Mouse (Mus musculus) lung, postnatal 25 days (tissue): ENCODE measurements around the gene Dyrk1a.

Experiments used
- DNase-seq: peaks from one replicate; pipeline ENCODE4 v3.0.0; 2022; ENCODE audit warnings: low spot score

Gene Dyrk1a

GRCm38 (mm10) chr16:94590977-94591376 lies 21.2 kb downstream of the Dyrk1a start:
- DNase-seq, result no peak

- DNase-seq, result no peak
Observed at GRCm38 (mm10) chr16:94591536-94591935, 21.7 kb downstream of the Dyrk1a start.

GRCm38 (mm10) chr16:94596633-94597032 lies 26.8 kb downstream of the Dyrk1a start:
- DNase-seq, result no peak

- DNase-seq, result no peak
Observed at GRCm38 (mm10) chr16:94597640-94598039, 27.8 kb downstream of the Dyrk1a start.

DNA sequence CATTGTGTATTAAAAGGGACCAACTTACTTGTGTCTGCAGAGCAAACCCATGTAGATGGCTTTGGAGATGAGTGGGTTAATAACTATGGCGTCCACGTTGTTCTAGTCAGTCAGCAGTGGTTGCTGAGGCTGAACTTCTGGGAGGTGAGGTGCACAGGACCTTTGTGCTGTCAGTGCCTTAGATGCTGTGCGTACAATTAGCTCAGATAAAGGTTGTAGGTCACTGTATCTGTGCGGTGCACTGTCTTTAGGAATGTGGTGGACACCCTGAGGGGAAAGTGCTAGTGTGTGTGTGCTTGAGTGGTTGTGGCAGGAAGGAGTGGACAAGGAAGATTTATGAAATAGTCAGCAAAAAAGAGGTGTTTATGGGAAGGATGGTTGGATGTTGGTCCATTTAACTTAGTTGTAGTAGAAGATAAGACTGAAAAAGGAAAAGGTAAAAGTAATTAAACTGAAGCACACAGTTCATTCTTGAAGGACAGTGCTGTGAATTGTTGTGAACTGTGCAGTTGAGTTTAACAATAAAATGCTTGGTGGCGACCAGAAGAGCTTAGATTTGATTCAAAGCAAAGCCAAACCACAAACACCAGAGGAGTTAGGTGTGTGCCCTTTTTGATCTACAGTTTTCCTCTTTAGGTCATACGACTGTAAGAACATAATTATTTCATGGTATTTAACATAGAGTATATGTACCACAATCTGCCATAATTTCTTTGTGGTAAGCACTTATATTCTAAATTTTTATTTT lies 30.3 kb downstream of the Dyrk1a start:
- DNase-seq, result no peak

- no peak for DNase-seq
Observed at GRCm38 (mm10) chr16:94601089-94601488, 31.3 kb downstream of the Dyrk1a start.

- DNase-seq, result peak; percentile 75
Observed at GRCm38 (mm10) chr16:94601540-94601953, 31.7 kb downstream of the Dyrk1a start.

GRCm38 (mm10) chr16:94602188-94602587 lies 32.4 kb downstream of the Dyrk1a start:
- DNase-seq, result no peak

GRCm38 (mm10) chr16:94602730-94603129 lies 32.9 kb downstream of the Dyrk1a start:
- DNase-seq, result no peak

DNA sequence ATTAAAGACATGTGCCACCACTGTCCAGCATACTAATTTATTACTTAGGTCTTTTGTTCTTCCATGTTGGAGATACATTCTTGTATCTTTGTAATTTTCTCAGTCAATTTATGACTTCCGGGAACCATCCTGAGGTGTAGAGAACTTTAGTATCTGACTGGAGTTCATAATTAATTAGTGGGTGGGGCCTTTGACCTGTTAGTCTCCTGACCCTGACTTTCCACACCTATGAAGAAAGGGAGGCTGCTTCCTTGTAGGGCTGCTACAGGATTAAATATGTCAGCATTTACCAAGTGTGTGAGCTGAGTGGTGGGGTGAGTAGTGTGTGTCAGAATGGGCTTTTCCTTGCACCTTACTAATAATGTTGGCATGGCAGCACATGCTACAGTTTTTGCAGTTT lies 36.4 kb downstream of the Dyrk1a start:
- no peak for DNase-seq

DNA sequence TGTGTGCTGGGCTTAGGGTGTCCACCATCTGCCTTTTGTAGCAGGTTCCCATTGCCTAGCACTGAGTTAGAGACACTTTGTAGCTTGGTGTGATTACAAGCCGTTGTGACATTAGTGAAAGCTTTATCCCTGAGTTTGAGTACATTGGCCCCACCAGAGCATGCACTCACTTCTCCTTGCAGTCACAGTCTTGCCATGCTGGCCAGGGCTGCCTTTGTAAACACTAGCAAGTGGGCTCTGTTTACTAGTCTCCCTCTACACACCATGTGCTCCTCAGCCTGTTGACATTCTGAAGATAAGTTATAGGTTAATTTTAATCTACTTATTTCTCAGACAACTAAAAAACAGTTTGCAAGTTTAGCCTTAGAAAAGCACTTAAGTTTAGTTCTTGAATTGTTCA lies 37.7 kb downstream of the Dyrk1a start:
- DNase-seq, result no peak

DNA sequence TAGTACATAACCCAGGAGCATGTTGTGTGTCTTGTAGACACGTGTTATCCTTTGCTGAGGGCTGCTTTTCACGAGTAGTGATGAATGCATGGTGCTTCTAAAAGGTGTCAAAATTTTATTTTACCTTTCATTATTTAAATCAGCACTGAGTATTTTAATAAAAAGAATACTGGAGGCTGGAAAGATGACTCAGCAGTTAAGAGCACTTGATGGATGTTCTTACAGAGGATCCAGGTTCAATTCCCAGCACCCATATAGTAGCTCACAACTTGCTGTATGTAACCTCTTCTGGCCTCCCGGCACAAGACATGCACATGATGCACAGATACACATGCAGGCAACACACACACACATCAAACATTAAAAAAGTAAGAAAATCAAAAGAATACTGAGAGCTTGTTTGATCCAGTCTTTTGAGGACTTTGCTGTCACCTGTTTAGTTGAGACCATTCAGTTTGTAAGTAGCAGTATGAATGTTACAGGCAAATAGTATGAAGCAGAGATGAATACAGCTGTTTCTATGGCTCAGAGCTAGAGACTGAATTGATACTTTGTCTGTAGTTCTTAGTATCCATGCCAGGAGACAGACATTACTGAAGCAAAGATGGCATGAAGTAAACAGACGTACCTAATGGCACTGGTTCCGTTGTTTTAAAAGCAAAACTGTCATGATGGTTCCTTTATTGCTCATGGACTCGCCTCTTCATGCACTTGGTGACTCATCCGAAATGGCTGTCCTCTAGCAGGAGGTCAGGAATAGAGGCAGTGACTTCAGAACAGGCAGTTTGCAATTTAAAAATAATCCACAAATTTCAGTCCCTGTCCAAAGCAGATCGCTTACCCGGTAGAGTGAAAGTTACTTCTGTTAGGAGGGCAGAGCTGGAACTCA lies 39.1 kb downstream of the Dyrk1a start:
- DNase-seq, result no peak

DNA sequence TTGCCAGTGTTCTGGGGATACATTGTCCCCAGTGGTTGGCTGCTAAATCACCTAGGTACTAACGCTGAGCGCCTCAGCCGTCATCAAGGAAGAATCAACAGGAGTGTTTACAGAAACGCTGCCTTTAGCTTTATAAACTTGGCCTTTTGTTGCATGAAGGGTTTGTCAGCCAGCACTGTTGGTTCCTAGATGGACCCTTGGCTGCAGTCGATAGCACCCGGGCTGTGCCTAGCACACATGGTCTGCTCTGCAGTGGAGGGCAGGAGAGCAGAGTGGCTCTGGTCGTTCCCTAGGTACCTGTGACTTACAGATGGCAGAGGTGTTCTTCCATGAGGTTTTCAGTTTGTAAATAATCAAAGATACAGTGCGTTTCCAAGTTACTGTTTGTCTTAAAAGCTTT lies 42.8 kb downstream of the Dyrk1a start:
- DNase-seq, result no peak

- DNase-seq, result no peak
Observed at GRCm38 (mm10) chr16:94617255-94617654, 47.4 kb downstream of the Dyrk1a start.

- peak; percentile 84 for DNase-seq
Observed at GRCm38 (mm10) chr16:94618543-94618942, 48.7 kb downstream of the Dyrk1a start.

GRCm38 (mm10) chr16:94619301-94619700 lies 49.5 kb downstream of the Dyrk1a start:
- DNase-seq, result no peak

DNA sequence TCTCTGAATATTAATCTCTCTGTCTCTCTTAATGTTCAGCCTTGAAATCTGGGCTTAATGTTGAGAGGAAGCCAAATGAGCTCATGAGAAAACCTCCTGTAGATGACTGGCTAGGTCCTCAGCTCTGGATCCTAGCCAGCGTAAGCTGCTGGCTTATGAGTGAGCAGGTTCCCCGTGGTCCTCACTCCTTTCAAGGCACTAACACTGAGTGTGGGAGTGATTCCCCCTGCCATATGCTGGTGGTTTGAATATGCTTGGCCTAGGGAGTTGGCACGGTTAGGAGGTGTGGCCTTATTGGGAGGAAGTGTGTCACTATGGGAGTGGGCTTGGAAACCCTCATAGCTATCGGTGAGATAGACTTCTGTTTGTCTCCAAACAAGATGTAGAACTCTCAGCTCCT lies 55.1 kb downstream of the Dyrk1a start:
- DNase-seq, result no peak

GRCm38 (mm10) chr16:94625639-94626038 lies 55.8 kb downstream of the Dyrk1a start:
- DNase-seq, result no peak

GRCm38 (mm10) chr16:94627736-94628135 lies 57.9 kb downstream of the Dyrk1a start:
- DNase-seq, result no peak

DNA sequence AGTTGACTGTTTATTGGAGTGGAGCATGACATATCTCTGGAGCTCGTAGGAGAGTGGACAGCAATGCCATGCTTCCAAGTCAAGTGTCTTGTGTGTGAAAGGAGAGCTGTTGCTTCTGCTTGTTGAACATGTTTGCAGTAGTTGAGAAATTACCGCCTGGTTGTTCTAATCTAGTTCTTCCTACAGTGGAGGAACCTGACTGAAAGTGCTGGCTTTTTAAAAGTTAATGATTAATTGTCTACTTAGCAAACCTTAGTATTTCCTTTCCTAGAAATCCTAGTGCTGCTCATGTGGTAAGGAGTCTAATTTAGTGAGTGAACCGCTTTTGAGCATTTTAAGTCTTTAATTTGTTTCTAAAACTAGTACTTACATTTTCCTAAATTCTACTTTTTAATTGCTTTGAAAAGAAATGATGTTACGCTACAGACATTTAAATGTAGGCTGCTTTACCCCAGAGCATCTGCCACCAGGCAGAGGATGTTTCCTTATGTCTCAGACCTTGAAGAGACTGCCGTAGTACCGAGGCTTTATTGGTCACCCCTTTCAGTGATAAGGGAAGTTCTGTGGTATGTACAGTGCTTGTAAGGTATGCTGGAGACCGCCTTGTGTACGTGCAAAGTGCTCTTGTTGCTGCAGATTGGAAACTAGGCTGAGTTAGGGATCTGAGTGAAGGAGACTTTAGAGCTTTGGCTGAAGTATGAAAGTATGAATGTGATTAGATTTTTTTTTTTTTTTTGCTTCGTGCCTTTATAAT lies 59.3 kb downstream of the Dyrk1a start:
- DNase-seq, result no peak

- peak; percentile 75 for DNase-seq
Observed at GRCm38 (mm10) chr16:94631984-94632383, 62.2 kb downstream of the Dyrk1a start.

DNA sequence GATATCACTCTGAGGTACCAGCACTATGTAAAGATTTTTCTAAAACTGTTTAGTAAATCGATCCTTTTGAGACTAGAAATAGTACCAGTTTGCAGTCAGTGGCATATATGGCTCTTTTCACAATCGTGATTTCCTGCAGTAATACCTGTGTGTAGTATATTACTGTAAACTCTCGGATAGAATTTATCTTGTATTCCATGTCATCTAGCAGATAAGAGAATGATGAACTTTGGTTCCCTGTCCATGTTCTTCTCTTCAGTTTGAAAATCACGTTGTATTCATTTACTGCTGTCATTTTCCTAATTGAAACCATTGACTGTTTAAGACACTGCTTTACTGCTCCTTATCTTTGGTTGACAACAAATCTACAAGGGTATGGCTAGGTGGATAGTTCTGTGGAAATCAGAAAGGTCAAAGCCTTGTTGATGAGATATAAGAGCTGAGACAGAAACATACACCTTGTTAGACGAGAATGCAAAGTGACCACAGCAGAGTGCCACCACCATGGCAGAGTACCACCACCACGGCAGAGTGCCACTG lies 62.7 kb downstream of the Dyrk1a start:
- no peak for DNase-seq
